Mouse (Mus musculus) cerebellum, postnatal 25 days (tissue): ENCODE data around the gene Acot8.
A peak's percentile ranks its signal among the peaks of the same experiment; 100 is the strongest.

Experiments used
- DNase-seq, 2 experiments: peaks; one replicate each; pipeline ENCODE4 v3.0.0; 2021; ENCODE audit warnings: mixed read lengths in 2 of 2

The Acot8 gene

DNA sequence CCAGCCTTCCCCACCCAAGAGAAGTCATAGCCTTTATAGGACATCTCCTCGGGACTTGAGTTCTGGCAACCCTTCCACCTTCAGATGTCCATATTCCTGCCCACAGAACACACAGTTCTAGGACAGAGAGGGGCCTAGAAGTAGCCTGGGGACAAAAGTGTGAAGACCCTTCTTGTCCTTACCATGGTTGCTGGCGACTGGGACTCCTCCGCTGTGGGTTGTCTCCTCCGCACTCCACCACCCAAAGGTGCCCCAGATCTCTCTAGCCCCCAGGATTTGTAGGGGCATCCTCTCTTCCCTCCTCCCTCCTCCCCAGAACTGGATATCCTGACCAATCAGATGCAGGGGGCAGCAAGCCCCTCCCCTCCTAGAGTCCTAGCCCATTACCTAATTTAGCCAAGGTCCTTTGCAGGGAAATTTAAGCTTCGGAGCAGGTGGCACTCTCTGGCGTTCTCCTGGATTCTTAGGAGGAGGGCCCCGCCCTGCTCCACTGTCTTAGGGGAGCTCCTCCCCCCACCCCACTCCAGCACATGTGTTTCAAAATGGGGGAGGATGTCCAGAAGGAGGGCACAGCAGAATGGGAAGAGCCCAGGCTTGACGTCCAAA, 25.1 kb downstream of the Acot8 start, which contains the start of gene Tnnc2:
Gene Tnnc2 (minus strand): TSS at position 487 of the 606 bp plus-strand sequence.
- DNase-seq: no peak

DNA sequence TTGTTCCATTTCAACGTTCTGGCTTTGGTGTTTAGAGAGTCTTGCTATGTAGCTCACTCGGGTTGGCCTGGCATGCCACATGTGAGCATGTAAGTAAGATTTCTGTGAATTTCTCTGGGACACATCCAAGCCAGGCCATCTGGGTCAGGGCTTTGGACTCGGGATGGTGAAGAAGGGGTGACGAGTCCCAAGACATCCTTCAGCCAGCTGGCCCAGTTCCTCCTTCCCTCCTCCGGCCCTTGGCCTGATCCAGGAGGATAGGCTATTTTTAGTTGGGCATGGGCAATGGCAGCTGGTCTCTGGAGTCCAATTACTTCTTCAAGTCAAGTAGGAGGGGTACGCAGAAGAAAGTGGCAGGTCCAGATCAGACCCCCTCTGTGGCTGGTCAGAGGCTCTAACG, 25.9 kb downstream of the Acot8 start:
- DNase-seq: peak; percentile 40 to 59

DNA sequence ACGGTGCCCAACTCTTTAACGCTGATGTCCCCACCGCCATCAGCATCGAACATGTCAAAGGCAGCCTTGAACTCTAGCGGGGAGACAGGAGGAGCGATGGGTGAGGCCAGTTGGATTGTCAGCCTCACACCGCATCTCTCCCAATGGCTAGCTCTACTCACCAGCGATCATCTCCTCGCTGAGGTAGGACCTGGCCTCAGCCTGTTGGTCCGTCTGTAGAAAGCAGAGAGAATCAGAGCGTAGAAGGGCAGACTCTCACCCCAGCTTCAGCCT, 26.7 kb downstream of the Acot8 start:
- no peak for DNase-seq

GRCm38 (mm10) chr2:164777246-164778014, 27.3 kb downstream of the Acot8 start:
- DNase-seq: no peak

GRCm38 (mm10) chr2:164776801-164777200, 27.9 kb downstream of the Acot8 start:
- DNase-seq: no peak

- no peak for DNase-seq
Measured at GRCm38 (mm10) chr2:164776130-164776529, 28.6 kb downstream of the Acot8 start.

GRCm38 (mm10) chr2:164773989-164774364, 30.7 kb downstream of the Acot8 start:
- DNase-seq: no peak

- no peak for DNase-seq
Measured at GRCm38 (mm10) chr2:164773229-164773988, 31.3 kb downstream of the Acot8 start.

GRCm38 (mm10) chr2:164771123-164771522, 33.6 kb downstream of the Acot8 start:
- no peak for DNase-seq

DNA sequence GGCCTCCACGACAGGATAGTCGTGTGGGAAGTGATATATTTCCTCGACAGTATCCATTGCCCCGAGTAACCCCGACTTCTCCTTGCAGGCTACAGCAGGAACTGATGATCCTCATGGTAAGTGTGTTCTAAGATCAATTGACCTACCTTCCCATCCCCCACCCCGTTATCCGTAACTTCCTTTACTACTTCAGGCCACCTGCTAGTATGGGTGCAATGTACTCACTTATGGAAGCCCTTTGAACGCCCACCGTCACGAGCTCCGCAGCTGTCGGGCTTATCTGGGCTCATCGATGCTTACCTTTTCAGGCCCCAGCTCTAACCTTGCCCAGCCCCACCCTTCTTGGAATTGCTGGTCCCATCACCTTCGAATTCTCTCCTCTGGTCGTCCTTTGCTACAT, 34.4 kb downstream of the Acot8 start:
- no peak for DNase-seq

GRCm38 (mm10) chr2:164769258-164770037, 35.2 kb downstream of the Acot8 start, which contains the start of gene Ube2c:
Gene Ube2c, plus strand, starts transcription at chr2:164769898.
- DNase-seq: peak; percentile 97 to 98

DNA sequence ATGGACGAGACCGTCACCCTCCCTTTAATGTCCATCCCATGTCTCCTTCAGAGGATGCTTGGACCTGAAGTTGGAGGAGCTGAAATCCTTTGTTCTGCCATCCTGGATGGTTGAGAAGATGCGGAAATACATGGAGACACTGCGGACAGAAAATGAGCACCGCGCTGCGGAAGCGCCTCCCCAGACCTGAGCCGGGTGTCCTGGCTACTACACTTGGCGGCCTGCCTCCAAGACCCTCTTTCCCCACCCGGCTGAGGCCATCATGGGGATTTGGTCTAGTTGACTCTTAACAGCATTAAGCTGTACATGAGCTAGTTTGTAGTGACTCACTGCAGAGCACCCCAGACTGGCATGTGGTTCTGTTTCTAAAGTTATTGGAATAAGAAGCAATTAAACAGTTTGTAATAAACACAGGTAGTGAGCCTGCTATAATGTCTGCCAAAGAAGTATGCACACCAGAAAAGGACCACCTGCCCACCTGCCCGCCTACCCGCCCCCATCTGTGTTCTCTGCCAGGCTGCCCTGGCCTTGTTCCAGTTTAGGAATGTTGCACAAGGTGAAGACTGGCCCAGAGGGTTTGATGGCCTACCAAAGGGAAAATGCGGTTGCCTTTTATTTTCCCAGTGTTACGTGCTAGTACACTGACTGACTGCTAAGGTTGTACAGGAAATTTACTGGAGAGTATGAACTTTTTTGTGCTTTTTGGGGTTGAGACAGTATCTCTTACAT, 36.7 kb downstream of the Acot8 start:
- peak in 1 of 2 experiments; percentile 47 for DNase-seq

DNA sequence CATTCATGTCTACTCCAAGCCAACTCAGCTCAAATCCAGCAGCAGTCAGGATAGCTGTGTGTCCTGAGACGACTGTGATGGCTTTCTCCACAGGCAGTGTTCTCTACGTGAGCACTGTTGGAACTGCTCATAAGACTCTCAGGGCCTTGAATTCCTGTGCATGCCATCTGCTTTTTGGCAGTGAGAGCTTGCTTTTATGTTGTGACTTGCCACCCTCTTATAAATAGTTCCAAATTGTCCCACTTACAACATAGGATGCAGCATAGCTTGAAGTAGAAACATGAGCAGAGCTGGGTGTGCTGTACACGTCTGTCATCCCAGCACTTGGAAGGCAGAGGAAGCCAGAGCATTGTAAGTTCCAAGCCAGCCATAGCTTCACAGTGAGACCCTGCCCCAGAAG, 38.8 kb downstream of the Acot8 start:
- no peak for DNase-seq

- no peak for DNase-seq
Measured at GRCm38 (mm10) chr2:164762593-164762992, 42.1 kb downstream of the Acot8 start.

DNA sequence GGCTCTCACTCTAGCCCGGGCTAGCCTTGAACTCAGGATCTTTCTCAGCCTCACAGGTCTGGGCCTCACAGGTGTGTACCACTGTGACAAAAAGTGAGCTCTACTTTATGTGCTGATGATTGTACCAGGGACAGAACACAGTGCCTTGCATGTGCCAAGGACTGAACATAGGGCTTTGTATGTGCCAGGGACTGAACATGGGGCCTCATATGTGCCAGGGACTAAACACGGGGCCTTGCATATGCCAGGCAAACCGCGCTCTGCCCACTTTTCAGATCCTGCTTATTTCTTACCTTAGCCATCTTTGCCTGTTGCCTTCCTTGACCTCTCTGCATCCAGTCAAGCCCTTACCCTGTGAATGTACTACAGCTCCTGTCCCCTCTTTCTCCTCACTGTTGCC, 42.7 kb downstream of the Acot8 start:
- no peak for DNase-seq

- peak in 1 of 2 experiments; percentile 44 for DNase-seq
Measured at GRCm38 (mm10) chr2:164761502-164761901, 43.2 kb downstream of the Acot8 start.

- DNase-seq: no peak
Measured at GRCm38 (mm10) chr2:164760059-164760833, 44.4 kb downstream of the Acot8 start.

GRCm38 (mm10) chr2:164758692-164759091, 46.0 kb downstream of the Acot8 start:
- no peak for DNase-seq

DNA sequence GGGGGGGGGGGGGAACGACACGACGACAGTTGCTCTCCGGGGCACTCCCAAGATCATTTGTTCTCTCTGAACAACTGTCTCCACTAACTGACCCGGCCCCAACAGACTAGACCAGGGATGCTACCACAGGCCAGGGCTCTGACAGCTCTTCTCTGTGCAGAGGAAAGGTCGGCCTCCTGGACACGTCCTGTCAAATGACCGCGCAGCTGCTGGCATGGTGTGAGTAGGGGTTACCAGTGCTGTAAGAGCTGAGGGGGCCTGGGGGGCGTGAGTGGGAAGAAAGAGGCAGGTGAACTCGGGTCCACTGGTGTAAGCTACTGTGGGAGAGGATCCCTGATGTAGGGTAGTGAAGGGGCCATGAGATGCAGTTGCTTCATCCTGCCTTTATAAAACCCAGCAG, 46.8 kb downstream of the Acot8 start:
- DNase-seq: no peak

DNA sequence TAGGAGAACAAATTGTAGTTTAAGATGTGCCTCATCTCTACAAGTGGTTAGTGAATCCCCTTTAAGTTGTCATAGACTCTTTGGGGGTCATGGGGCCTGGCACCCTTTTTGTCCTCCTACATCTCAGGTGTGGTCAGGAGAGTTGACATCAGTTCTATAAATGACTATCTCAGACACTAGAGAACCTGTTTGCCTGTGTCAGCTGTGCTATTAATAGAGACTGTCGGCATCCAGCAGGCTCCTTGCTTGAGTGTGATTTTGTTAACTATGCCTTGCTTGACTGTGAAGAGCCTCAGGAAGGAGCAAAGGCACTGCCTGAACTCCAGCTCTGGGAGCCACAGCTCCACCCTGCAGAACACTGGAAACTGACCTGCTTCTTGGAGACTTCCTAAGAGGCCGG, 49.9 kb downstream of the Acot8 start:
- no peak for DNase-seq

DNA sequence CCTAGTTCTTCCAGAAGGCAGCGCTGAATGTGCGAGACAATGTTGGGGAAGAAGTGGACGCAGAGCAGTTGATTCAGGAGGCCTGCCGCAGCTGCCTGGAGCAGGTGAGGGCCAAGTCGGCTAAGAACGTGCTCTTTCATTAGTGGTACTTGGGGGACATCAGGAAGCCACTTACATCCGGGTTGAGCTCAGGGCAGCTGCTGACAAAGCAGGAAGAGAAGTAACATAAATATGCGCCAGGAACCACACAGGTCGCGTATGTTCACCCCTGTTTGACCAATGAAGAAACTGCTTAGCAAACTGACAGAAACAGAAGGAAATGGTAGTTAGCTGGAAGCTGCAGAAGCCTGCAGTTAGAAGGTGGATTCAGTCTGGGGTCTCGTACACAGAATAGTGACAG, 50.6 kb downstream of the Acot8 start:
- no peak for DNase-seq

DNA sequence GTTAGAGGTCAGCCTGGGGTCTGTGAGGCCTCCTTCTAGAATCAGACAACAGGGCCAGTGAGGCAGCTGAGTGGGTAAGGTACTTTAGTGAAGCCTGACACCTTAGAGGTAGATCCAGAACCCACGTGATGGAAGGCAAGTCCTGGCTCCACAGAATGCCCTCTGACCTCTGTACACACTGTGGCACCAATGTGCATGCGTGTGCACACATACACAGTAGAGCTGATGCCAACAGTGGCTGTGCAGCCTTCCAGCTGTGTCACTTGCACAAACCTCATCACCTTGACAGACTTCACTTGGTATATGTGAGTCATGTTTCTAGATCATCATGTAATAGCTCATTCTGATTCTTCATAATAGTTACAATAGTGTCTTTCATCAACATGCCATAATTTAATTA, 52.2 kb downstream of the Acot8 start:
- DNase-seq: no peak
